Mouse (Mus musculus) retina, postnatal 7 days (tissue): ENCODE data around the gene Crtc1.

Source experiments
- DNase-seq: peaks from one replicate; pipeline ENCODE4 v3.0.0-alpha.2; 2012; ENCODE audit warnings: low read depth, low spot score

Gene Crtc1

GRCm38 (mm10) chr8:70439055-70439847 is at the start of gene Crtc1:
TSS of gene Crtc1 (minus strand) at chr8:70439579.
- DNase-seq = peak; percentile 96

DNA sequence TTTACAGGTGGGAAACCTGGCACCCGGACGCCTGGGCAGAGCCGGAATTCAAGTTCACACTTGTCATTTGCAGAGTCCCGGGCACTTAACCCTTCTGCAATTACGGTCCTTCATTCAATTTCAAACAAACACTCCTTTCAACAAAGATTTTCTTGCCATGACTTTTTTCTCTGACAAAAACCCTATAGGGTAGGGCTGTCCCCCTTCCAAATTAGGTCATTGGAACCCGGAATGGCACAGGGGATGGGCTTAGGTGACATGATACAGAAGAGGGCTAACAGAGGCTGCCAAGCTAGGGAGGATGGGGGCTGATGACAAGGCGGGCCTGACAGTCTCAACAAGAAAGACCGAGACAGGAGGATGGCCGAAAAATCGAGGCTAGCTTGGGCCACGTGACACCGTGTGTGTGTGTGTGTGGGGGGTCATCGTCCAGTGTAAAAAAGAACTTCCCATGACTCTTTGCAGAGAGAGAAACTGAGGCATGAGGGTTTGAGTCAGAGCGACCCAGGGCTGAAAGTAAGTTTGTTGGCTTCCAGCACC is 49.6 kb upstream of the Crtc1 start:
- no peak for DNase-seq

DNA sequence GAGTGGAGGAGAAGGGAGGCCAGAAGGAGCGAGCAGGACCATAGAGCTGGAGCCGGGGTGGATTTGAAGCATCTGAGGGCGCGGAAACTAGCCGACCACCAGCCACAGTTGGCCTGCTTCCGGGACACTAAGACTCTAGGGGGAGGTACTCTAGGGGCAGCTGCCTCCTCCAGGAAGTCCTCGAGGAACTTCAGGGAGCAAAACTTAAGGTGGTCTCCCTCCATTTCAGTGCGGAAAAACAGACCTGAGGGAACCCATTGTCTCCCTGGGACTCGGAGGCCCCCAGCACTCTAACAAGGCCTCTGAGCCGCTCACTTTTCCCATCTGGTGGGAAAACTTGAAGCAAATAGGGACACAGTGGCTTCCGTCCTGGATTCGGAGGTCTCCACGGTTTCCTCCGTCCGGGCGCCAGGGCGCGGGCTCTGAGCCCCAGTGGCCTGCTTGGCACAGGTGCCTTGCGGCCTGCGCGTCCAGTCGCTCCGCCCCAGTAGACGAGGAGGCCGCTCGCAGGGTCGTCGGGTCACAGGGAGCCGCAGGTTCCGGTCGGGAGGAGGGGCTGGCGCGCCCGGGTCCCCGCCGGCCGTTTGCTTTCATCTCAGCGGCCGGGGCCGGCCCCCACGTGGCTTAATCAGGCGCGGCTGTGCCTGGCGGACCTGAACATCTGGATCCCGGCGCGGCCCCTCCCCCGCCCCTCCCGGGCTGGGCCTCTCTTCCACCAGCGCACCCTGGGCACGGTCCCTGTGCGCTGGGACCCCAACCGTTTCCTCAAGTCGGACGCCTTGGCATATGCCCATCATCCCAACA is 48.8 kb upstream of the Crtc1 start:
- DNase-seq = no peak

GRCm38 (mm10) chr8:70486941-70487520 is 47.7 kb upstream of the Crtc1 start, which contains the start of gene Tmem59l:
TSS of gene Tmem59l (minus strand) at chr8:70487358.
- DNase-seq = no peak

DNA sequence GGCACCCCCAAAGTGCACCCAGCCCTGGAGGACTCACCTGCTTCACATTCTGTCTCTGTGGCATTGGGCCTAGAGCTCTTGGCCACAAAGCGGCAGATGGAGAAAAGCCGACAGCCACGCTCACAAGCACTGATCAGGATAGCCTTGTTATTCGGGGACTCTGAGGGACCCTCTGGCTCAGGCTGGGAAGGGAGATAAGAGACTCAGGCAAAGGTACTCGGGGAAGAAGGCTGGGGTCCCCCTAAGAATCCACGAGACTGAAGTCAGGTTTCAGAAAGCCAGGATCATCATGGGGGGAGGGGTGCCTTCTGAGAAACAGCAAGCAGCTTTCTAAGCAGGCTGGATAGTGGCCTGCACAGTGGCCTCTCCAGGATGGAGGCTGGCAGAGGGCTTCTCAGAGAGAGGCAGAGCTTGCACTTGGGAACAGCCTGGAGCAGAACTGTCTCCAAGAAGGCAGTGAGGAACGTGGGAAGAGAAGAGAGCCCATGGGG is 46.9 kb upstream of the Crtc1 start:
- no peak for DNase-seq

- no peak for DNase-seq
These were observed 43.6 kb upstream of the Crtc1 start for GRCm38 (mm10) chr8:70482943-70483342.

DNA sequence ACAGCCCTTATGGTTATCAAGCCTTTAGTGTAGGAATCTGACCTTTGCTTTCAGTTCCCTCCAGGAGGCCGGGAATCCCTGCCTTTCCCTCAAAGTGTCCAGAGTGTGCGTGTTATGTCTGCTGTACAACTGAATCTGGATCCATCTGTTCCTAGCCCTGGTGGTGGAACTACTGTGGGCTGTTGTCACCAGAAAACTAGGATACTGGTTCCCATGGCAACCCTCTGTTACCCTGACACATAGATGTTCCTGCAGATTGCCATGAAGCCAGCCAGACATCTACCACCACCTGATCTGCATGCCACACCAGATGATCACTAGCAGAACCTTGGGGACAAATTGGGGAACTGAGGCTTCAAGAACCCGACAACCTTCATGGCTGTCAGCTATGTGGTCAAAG is 42.5 kb upstream of the Crtc1 start:
- DNase-seq = no peak

GRCm38 (mm10) chr8:70477269-70477982 is 38.0 kb upstream of the Crtc1 start:
- DNase-seq = no peak

DNA sequence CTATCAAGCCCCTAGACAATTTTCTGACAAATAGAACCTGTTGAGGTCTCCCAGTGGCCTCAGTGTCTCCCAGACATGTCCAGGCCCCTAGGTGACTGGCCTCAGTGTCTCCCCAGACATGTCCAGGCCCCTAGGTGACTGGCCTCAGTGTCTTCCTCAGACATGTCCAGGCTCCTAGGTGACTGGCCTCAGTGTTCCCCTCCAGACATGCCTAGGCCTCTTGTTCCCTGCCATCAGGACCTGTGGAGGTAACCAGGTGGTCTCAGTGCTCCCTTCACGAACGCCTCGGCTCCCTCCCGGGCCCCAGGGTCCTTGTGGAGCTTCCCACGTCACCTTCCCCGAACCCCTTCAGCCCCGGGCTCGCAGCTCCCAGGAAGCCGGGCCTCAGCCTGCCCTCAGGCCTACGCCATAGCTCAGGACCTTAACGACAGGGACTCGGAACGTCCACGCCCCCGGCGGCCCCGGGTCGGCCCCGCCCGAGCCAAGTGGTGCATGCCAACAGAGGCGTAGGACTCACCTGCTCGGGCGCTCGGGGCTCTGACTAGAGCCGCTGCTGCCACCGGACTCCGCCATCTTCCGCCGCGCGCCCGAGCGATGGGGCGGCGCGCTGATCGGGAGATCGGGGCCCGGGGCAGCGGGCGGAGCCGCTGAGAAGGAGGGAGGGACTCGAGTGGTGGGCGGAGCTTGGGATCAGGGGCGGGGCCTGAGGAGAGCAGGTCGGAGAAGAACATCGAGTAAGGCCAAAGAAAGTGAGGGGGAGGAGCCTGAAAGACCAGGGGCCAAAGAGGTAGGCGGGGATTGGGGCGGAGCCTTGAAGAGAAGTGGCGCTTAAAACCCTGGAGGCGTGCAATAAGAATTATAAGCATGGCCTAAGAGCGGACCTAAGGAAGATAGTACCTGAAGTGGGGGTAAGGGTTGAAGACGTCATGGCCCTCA is 37.2 kb upstream of the Crtc1 start, which contains the start of gene Klhl26:
Klhl26 (minus strand) TSS at position 636 of the 936 bp plus-strand sequence.
- peak; percentile 83 for DNase-seq

GRCm38 (mm10) chr8:70471856-70472255 is 32.5 kb upstream of the Crtc1 start:
- no peak for DNase-seq

GRCm38 (mm10) chr8:70469938-70470337 is 30.6 kb upstream of the Crtc1 start:
- DNase-seq = no peak

DNA sequence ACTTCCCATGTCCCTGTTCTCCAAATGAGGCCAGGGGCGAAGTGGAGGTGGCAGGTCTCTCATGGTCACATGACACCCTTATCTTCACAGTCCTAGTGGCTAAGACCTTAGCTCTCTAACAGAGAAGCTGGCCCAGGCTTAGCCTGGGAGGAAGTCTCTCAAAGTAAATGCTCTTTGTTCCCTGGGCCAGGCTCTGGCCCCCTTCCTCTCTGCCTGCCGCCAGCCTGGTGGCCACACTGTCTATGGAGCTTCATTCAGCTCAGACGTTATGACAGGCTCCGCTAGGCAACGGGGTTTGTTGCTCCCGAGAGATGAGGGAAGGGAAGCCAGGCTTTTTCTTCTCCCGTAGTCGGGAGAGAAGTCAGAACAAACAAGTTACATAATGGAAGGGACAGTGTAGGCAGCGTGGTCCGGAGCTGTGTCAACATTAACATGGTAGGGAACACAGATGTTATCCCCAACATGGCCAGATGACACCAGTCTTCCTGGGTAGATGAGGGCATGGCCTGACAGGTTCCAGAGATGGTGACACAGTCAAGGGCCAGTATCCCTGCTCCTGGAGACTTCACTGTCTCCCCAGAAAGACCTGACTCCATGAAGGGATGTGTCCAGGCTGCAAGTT is 30.0 kb upstream of the Crtc1 start:
- no peak for DNase-seq

DNA sequence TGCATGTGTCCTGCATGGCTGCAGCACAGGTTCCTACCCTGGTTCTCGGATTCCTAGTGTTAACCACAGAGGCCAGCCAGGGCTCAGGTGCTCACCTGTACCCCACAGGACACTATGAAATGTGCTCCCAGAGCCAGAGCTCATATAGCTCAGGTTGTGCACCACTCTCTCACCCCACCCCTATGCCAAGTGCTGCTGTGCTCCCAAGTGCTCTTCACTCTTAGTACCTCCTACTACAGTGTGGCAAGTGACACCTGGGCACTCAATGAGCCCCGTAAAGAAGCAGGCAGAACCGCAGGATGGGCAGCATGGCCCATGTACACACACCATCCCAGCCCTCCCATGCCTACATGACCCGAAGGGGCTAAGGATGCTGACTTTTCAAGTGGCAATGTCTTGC is 29.4 kb upstream of the Crtc1 start:
- DNase-seq = no peak

- DNase-seq = no peak
These were observed 28.5 kb upstream of the Crtc1 start for GRCm38 (mm10) chr8:70467907-70468306.

GRCm38 (mm10) chr8:70467229-70467725 is 27.9 kb upstream of the Crtc1 start:
- no peak for DNase-seq

DNA sequence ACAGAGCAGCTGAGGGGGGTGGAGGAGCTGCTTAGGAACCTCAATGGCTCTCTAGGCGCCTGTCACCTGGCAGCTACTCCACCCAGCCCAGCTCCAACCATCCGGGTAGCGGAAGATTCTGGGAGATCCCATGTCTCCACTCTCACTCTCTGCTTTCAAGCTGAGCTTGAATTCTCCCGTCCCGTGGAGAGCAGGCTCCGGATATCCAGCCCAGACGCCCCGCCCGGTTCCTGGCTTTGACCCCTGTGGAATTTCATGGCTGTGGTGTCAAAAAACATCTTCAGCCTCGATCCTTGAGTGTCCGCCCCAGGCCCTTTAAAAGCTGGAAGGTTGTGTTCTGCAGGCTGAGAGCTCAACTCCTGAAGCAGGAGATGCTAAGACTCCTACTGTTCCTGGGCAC is 27.4 kb upstream of the Crtc1 start:
- DNase-seq = no peak

GRCm38 (mm10) chr8:70466305-70466704 is 26.9 kb upstream of the Crtc1 start:
- DNase-seq = no peak

- DNase-seq = no peak
These were observed 26.3 kb upstream of the Crtc1 start for GRCm38 (mm10) chr8:70465701-70466100.

DNA sequence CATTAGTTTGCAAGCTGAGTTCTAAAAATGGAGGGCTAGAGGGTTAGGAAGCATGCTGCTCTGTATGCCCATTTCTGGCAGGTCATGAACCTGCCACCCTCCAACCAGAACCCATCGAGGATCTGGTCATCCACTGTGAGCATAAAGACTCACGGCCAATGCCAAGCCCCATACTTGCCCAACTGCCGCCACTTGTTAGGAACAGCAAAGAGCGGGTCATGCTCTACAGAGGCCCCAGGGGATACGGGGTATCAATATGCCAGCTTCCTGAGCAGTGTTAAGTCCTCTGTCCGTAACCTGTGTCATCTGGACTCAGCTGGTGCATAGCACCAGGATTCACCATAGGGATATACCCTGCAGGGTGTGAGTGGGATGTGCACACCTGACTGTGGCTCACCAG is 24.8 kb upstream of the Crtc1 start:
- DNase-seq = no peak
